Mouse (Mus musculus): Measurements from ENCODE around the gene Trnp1. TPM values are rescaled to one million over a fixed set of nuclear protein-coding genes. Genes with fewer than 3 reads are reported as not detected.

Gene Trnp1
- polyA plus RNA-seq, 1 experiment, result 10.4 TPM

DNA sequence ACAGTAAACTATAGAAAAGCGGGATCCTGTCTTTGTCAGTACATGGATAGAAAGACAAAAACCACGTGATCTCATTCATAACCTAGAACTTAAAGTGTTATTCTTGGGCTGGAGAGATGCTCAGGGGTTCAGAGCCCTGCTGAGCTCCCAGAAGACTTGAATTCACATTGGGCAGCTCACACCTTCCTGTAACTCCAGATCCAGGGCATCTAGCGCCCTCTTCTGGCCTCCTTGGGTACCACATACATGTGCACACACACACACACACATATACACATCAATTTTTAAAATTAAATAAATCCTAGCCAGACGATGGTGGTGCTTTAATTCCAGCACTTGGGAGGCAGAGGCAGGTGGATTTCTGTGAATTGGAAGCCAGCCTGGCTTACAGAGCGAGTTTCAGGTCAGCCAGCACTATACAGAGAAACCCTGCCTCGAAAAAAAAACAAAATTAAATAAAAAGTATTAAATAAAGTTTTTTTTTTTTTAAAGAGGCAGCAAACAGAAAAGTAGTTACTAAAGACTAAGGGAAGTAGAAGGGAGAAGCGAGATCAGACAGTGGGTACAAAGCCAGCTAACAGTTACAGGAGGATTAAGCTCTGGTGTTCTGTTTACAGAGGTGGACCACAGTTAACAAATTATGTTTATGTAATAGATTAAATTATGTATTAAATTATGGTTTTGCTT, 27.1 kb downstream of the Trnp1 start:
- TF ChIP-seq CTCF (IDR thresholded peaks at IDR 0.05; ENCODE audit: low read depth, low read length), result peak; percentile 11
- TF ChIP-seq EP300 (IDR thresholded peaks at IDR 0.05; ENCODE audit: insufficient read depth, low read depth, low read length), result no peak
- TF ChIP-seq POLR2A (IDR thresholded peaks at IDR 0.05; ENCODE audit: insufficient read depth, low read length), result no peak
- Histone ChIP-seq H3K9me3 (replicated peaks; ENCODE audit: control insufficient read depth, insufficient read depth, low read length, poor library complexity, severe bottlenecking) (peaks cover 5% of the 10 kb centered on the region), H3K27ac (ENCODE audit: insufficient read depth, low read length) (no peak overlapping the region), H3K27me3 (ENCODE audit: control insufficient read depth, insufficient read depth, low read length, poor library complexity, severe bottlenecking) (no peaks in the 10 kb centered on the region), H3K9ac (ENCODE audit: low read depth, poor library complexity, severe bottlenecking) (no peak overlapping the region), H3K4me3 (ENCODE audit: low read depth, low read length) (no peak overlapping the region), H3K4me1 (ENCODE audit: control insufficient read depth, insufficient read depth, low read length) (peaks cover 2% of the 10 kb centered on the region), H3K36me3 (ENCODE audit: control insufficient read depth, insufficient read depth, low read length, poor library complexity, severe bottlenecking) (no peaks in the 10 kb centered on the region)

DNA sequence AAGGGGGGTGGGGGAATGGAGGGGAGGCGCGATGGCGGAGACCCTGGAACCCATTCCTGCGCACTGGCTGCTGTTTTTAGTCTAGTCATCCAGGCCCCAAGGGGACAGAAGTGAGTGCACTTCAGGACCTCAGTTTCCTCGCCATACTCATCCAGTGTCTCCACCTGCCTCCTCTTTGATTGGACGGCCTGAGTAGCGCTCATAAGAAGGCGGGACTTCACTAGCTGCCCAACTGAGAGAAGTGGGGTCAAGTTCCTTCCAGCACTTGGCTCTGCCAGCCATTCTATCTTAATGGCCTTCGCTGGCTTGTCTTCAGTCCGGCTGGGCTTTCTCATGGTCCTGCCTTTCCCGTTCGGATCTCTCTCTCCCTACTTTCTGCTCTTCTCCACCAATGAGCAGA, 29.2 kb downstream of the Trnp1 start:
- peak overlapping the region; percentile 55 for H3K4me3 ChIP-seq (ENCODE audit: low read depth, low read length)
- no peak overlapping the region for H3K27ac ChIP-seq (ENCODE audit: insufficient read depth, low read length)
- H3K4me1 ChIP-seq (ENCODE audit: control insufficient read depth, insufficient read depth, low read length), result peaks cover 3% of the 10 kb centered on the region
- H3K9ac ChIP-seq (ENCODE audit: low read depth, poor library complexity, severe bottlenecking), result peak overlapping the region; percentile 36; the same call in 1 of the 2 replicates
- H3K36me3 ChIP-seq (ENCODE audit: control insufficient read depth, insufficient read depth, low read length, poor library complexity, severe bottlenecking), result no peaks in the 10 kb centered on the region
- TF ChIP-seq EP300 (IDR thresholded peaks at IDR 0.05; ENCODE audit: insufficient read depth, low read depth, low read length) (no peak), CTCF (IDR thresholded peaks at IDR 0.05; ENCODE audit: low read depth, low read length) (no peak), POLR2A (IDR thresholded peaks at IDR 0.05; ENCODE audit: insufficient read depth, low read length) (no peak)
- H3K27me3 ChIP-seq (ENCODE audit: control insufficient read depth, insufficient read depth, low read length, poor library complexity, severe bottlenecking), result no peaks in the 10 kb centered on the region
- peaks cover 5% of the 10 kb centered on the region for H3K9me3 ChIP-seq (replicated peaks; ENCODE audit: control insufficient read depth, insufficient read depth, low read length, poor library complexity, severe bottlenecking)

DNA sequence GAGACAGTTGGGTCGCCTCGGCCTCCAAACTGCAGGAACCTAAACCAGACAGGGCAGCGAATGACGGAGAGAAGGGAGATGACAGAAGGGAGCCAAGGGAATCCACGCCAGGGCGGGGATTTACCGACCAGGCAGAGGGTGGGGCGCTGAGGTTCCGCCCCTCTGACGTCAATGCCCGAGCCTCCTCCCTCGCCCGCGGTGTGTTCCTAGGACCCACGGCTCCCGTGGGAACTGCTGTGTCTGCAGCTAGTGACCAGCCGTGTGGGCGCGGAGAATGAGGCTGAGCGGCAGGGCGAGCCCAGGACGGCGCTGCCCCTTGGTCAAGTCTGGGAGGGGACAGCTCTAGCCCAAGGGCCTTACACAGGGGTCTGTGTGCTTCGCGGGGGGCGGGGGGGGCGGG, 30.3 kb downstream of the Trnp1 start:
- no peaks in the 10 kb centered on the region for H3K36me3 ChIP-seq (ENCODE audit: control insufficient read depth, insufficient read depth, low read length, poor library complexity, severe bottlenecking)
- TF ChIP-seq POLR2A (IDR thresholded peaks at IDR 0.05; ENCODE audit: insufficient read depth, low read length), result no peak
- no peak for TF ChIP-seq CTCF (IDR thresholded peaks at IDR 0.05; ENCODE audit: low read depth, low read length)
- H3K9ac ChIP-seq (ENCODE audit: low read depth, poor library complexity, severe bottlenecking), result peak overlapping the region; percentile 30
- peaks cover 5% of the 10 kb centered on the region for H3K9me3 ChIP-seq (replicated peaks; ENCODE audit: control insufficient read depth, insufficient read depth, low read length, poor library complexity, severe bottlenecking)
- H3K4me1 ChIP-seq (ENCODE audit: control insufficient read depth, insufficient read depth, low read length), result peaks cover 5% of the 10 kb centered on the region
- H3K27me3 ChIP-seq (ENCODE audit: control insufficient read depth, insufficient read depth, low read length, poor library complexity, severe bottlenecking), result no peaks in the 10 kb centered on the region
- peak overlapping the region; percentile 88 for H3K4me3 ChIP-seq (ENCODE audit: low read depth, low read length)
- H3K27ac ChIP-seq (ENCODE audit: insufficient read depth, low read length), result no peak overlapping the region

DNA sequence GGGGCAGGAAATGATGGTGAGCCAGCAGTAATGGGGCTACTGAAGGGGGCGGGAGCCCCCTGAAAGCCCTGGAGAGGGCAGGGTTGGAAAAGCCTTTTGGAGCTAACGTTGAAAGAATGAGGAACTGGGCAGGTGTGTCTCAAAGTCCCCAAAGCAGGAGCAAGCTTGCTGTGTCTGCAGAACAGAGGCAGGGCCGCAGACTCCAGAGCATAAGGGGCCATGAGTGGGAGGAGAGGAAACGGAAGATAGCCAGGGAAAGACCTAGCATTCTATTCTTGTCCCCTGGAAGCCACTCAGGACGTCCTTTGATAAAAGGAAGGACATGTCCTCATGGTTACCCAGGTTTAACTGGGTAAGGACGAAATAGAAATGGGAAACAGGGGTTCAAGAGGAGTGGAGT, 35.2 kb downstream of the Trnp1 start:
- no peaks in the 10 kb centered on the region for H3K9me3 ChIP-seq (replicated peaks; ENCODE audit: control insufficient read depth, insufficient read depth, low read length, poor library complexity, severe bottlenecking)
- TF ChIP-seq POLR2A (IDR thresholded peaks at IDR 0.05; ENCODE audit: insufficient read depth, low read length) (no peak), EP300 (IDR thresholded peaks at IDR 0.05; ENCODE audit: insufficient read depth, low read depth, low read length) (no peak), CTCF (IDR thresholded peaks at IDR 0.05; ENCODE audit: low read depth, low read length) (no peak)

DNA sequence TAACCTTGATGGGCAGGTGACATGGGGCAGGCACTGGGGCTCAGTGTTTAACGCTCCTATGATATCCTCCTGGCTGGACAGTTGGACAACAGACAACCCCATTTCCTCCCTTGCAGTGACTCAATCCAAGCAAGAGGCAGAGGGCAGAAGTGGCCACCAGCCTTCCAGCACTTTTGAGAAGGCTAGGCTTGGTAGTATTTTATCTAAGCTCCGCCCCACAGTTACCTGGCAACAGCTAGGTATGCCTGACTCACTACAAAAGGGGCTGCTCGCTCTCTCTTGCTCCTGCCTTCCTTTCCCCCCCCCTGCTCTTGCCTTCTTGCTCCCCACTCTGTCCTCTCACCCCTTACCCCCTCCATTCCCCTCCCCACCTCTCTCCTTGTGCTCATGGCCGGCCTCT, 37.0 kb downstream of the Trnp1 start:
- no peak overlapping the region for H3K4me3 ChIP-seq (ENCODE audit: low read depth, low read length)
- H3K4me1 ChIP-seq (ENCODE audit: control insufficient read depth, insufficient read depth, low read length), result peaks cover 9% of the 10 kb centered on the region
- H3K27ac ChIP-seq (ENCODE audit: insufficient read depth, low read length), result no peak overlapping the region
- no peaks in the 10 kb centered on the region for H3K9me3 ChIP-seq (replicated peaks; ENCODE audit: control insufficient read depth, insufficient read depth, low read length, poor library complexity, severe bottlenecking)
- H3K36me3 ChIP-seq (ENCODE audit: control insufficient read depth, insufficient read depth, low read length, poor library complexity, severe bottlenecking), result no peaks in the 10 kb centered on the region
- H3K27me3 ChIP-seq (ENCODE audit: control insufficient read depth, insufficient read depth, low read length, poor library complexity, severe bottlenecking), result no peaks in the 10 kb centered on the region
- no peak for TF ChIP-seq CTCF (IDR thresholded peaks at IDR 0.05; ENCODE audit: low read depth, low read length)
- H3K9ac ChIP-seq (ENCODE audit: low read depth, poor library complexity, severe bottlenecking), result no peak overlapping the region

More for the DNA sequence above, 35.2 kb downstream of the Trnp1 start:
- peaks cover 9% of the 10 kb centered on the region for H3K4me1 ChIP-seq (ENCODE audit: control insufficient read depth, insufficient read depth, low read length)
- no peak overlapping the region for H3K27ac ChIP-seq (ENCODE audit: insufficient read depth, low read length)
- H3K27me3 ChIP-seq (ENCODE audit: control insufficient read depth, insufficient read depth, low read length, poor library complexity, severe bottlenecking), result no peaks in the 10 kb centered on the region
- no peaks in the 10 kb centered on the region for H3K36me3 ChIP-seq (ENCODE audit: control insufficient read depth, insufficient read depth, low read length, poor library complexity, severe bottlenecking)
- H3K9ac ChIP-seq (ENCODE audit: low read depth, poor library complexity, severe bottlenecking), result no peak overlapping the region
- H3K4me3 ChIP-seq (ENCODE audit: low read depth, low read length), result no peak overlapping the region

DNA sequence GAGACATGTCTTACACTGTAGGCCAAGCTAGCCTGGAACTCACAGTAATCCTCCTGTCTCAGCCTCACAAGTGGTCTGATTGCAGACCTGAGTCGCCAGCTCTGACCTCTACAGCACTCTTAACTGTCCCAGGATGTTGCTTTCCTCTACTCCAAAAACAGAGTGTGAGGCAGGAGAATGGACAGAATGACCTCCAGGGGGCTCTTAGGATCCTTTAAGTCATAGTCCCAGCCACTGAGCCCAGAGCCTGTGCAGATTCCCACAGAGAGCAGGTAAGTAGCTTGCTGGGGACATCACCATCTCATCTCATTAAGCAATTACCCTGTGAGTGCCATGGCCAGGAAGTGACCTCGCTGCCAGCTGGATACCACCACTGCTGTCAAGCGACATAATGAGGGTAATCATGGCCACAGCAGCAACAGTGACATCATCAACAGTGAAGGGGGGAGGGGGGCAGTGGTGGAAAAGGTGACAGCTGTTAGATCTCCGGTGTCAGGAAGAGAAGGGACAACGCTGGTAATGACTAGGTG, 37.5 kb downstream of the Trnp1 start:
- no peak overlapping the region for H3K9ac ChIP-seq (ENCODE audit: low read depth, poor library complexity, severe bottlenecking)
- peaks cover 9% of the 10 kb centered on the region for H3K4me1 ChIP-seq (ENCODE audit: control insufficient read depth, insufficient read depth, low read length)
- no peaks in the 10 kb centered on the region for H3K36me3 ChIP-seq (ENCODE audit: control insufficient read depth, insufficient read depth, low read length, poor library complexity, severe bottlenecking)
- H3K27ac ChIP-seq (ENCODE audit: insufficient read depth, low read length), result no peak overlapping the region
- H3K4me3 ChIP-seq (ENCODE audit: low read depth, low read length), result no peak overlapping the region
- TF ChIP-seq EP300 (IDR thresholded peaks at IDR 0.05; ENCODE audit: insufficient read depth, low read depth, low read length), result no peak
- TF ChIP-seq POLR2A (IDR thresholded peaks at IDR 0.05; ENCODE audit: insufficient read depth, low read length), result no peak
- no peak for TF ChIP-seq CTCF (IDR thresholded peaks at IDR 0.05; ENCODE audit: low read depth, low read length)
- H3K9me3 ChIP-seq (replicated peaks; ENCODE audit: control insufficient read depth, insufficient read depth, low read length, poor library complexity, severe bottlenecking), result no peaks in the 10 kb centered on the region
- H3K27me3 ChIP-seq (ENCODE audit: control insufficient read depth, insufficient read depth, low read length, poor library complexity, severe bottlenecking), result no peaks in the 10 kb centered on the region
